Mouse (Mus musculus) c-Kit-positive CD71-negative TER-119-negative erythroid progenitor cells, embryonic 14.5 days (primary cell): Measurements from ENCODE around the gene Tnfsf9.

Experiments used
- DNase-seq: peaks from one replicate; pipeline ENCODE4 v3.0.0-alpha.2; 2013; ENCODE audit warnings: low read depth

Tnfsf9 gene

DNA sequence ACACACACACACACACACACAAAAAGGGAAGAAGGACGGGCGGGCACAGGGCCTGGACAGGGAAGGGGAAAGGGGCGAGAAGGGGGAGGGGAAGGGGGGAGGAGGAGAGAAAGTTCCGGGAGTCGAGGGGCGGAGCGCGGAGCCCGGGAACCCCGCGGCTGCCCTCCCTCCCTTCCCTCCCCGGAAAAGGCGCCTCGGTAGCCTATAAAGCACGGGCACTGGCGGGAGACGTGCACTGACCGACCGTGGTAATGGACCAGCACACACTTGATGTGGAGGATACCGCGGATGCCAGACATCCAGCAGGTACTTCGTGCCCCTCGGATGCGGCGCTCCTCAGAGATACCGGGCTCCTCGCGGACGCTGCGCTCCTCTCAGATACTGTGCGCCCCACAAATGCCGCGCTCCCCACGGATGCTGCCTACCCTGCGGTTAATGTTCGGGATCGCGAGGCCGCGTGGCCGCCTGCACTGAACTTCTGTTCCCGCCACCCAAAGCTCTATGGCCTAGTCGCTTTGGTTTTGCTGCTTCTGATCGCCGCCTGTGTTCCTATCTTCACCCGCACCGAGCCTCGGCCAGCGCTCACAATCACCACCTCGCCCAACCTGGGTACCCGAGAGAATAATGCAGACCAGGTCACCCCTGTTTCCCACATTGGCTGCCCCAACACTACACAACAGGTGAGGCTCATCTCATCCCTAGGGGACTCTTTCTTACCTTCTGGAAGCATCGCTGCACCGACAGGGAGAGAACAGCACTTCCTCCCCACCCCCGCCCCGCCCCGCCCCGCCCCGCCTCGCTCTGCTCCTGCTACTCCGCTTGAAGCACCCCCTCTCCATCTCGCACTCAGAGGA, at the start of gene Tnfsf9:
TSS of gene Tnfsf9 (plus strand) at position 145 of the 854 bp plus-strand sequence.
- no peak for DNase-seq

- no peak for DNase-seq
Measured at GRCm38 (mm10) chr17:57056246-57056645, 48.9 kb upstream of the Tnfsf9 start.

GRCm38 (mm10) chr17:57058891-57059485, 46.1 kb upstream of the Tnfsf9 start, which contains the start of gene Crb3:
Gene Crb3 (plus strand): TSS chr17:57059105.
- DNase-seq, result no peak

DNA sequence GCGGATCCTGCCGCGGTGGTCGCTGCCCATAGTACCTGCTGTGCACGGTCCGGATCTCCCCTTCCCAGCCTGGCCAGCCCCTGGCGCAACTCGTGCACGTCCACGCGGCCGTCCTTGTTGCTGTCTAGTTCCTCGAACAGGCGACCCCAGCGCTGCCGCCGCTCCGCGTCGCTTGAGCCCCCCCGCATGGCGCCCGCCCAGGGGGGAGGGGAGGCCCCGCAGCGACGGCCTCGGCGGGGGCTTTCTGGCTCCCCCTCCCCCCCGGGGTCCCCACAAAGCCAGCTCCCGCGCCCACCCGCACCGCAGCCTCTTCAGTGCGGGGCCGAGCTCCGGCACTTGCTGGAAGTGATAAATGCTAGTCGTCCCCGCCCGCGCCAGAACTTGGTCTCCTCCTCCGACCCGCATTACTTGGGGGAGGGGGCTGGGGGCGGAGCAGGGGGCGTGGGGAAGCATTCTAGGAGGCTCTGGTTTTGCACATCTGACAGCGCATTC, 45.6 kb upstream of the Tnfsf9 start, which contains the start of gene Slc25a23:
TSS of gene Slc25a23 (minus strand) at position 378 of the 492 bp plus-strand sequence.
- no peak for DNase-seq

- DNase-seq, result peak; percentile 92
Measured at GRCm38 (mm10) chr17:57060231-57060801, 44.8 kb upstream of the Tnfsf9 start.

GRCm38 (mm10) chr17:57061069-57061468, 44.1 kb upstream of the Tnfsf9 start:
- no peak for DNase-seq

DNA sequence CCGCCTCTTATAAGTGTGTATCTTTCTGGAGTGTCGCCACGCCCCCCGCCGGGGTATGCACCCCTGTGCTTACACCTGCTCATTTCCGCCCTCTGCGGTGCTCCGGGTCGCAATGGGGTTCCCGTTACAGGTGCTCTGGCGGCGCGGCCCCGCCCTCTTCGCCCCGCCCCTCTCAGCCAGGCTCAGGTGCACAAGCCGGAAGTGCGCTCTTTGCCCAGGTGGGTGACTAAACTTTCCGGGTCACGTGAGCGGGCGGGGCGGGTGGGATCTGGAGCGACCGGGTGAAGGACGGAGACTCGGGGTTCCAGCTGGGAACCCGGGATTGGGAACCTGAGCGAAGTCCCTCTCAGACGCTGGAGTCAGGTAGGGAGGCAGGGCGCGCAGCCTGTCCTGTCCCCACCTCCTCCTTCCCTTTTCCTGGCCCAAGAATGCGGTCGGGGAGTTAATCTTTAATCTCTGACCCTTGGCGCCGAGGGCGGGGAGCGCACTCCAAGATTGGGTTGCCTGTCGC, 43.1 kb upstream of the Tnfsf9 start:
- DNase-seq, result no peak

DNA sequence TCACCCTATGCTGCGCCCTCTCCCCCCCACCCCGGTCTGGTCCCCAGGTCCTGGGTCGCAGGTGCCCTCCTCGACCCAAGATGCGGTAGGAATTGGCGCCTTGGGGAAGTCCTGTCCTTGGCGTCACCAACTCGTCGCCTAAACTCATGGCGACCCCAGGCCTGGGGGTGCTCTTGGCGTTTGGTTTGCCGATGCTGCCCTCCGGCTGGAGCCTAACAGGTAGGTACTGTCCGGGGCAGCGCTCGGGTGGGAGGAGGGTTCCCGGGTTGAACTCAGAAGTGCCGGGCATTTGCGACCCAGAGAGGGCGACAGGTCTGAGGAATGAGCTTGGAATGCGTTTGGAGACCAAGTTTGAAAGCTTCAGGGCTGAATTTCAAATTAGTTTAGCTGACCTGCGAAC, 42.6 kb upstream of the Tnfsf9 start:
- no peak for DNase-seq

GRCm38 (mm10) chr17:57063031-57063430, 42.1 kb upstream of the Tnfsf9 start:
- no peak for DNase-seq

GRCm38 (mm10) chr17:57066908-57067307, 38.2 kb upstream of the Tnfsf9 start:
- no peak for DNase-seq

DNA sequence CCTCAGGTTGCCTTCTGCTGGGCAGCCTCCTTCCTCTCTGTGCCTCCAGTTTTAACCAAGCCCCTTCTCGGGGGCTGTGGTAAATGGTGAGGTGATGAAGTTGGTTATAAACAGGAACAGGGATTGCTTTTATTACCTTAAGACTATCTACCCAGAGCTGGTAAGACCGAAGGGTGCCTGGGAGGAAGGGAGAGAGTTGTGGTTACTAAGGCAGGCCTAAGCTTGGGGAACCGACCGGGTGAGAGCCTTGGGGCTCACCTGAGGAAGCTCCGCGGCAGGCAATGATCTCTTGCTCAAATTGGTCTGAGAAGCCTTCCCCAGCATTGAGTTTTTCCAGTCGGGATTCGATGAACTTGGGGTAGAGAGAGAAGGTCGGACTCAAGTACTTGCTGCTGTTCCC, 34.9 kb upstream of the Tnfsf9 start:
- no peak for DNase-seq

DNA sequence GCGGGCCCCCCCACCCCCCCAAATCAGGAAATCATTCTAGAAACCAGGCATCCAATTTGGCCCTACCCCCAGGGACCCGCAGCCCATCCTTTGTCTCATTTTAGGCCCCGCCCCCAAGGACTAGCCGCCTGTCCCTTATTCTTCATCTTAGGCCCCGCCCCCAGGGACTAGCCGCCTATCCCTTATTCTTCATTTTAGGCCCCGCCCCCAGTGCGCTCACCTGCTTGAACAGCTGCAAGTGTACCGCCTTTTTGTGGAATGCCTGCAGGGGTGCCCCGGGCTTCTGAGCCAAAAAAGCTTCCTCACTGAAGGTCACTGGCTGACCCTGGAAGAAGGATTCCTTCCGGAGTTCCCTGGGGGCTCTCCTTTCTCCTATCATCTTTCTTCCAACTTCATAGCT, 34.4 kb upstream of the Tnfsf9 start:
- DNase-seq, result no peak

GRCm38 (mm10) chr17:57076916-57077315, 28.2 kb upstream of the Tnfsf9 start:
- no peak for DNase-seq

DNA sequence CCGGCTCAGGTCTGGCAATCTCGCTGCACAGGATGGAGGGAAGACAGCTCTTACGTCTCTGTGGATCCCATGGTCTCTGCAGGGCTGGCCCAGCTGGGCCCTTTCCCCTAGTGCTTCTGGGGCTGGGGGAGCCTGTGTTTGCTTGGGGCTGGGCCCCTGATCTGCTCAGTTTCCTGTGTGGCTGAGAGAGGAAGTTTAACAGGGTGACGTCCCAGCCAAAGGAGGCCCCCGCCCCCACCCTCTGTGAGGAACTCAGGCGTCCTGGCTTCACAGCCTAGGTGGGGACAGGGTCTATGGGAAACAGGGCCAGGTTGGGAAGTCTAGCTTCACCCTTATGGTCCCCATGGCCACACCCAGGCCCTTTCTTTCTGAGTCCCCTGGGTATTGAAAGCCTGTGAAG, 26.8 kb upstream of the Tnfsf9 start, which contains the start of gene Dennd1c:
TSS of gene Dennd1c (minus strand) at position 179 of the 400 bp plus-strand sequence.
- DNase-seq, result peak; percentile 63

DNA sequence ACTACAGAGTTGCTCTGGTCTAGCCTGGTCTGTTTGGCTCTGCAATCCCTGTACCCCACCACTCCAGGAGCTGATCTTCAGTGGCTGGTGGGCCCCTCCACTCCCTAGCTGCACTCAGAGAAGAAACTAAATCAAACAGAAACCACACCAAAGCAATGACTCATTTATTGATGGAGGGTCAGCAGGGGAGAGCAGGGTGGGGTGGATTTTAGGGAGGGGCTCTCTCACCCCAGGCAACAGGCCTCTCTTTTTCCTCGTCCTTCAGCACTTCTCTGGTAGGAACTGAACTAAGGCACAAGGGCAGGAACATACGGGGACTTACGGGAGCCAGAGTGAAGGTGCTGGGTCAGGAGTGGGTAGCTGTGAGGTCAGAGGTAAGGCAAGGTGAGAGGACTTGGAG, 25.2 kb upstream of the Tnfsf9 start:
- no peak for DNase-seq

DNA sequence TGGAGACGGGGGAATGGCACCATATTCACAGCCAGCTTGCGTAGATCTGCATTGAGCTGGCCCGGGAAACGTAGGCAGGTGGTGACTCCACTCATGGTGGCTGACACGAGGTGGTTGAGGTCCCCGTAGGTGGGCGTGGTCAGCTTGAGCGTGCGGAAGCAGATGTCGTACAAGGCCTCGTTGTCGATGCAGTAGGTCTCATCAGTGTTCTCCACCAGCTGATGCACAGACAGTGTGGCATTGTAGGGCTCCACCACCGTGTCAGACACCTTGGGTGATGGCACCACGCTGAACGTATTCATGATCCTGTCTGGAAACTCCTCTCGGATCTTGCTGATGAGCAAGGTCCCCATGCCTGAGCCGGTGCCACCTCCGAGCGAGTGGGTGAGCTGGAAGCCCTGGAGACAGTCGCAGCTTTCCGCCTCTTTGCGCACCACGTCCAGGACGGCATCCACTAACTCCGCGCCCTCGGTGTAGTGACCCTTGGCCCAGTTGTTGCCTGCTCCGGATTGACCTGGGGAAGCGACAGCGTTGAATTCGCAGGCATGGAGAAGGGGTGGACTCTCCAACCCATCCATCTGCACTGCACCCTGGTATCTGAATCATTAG, 23.8 kb upstream of the Tnfsf9 start:
- no peak for DNase-seq

DNA sequence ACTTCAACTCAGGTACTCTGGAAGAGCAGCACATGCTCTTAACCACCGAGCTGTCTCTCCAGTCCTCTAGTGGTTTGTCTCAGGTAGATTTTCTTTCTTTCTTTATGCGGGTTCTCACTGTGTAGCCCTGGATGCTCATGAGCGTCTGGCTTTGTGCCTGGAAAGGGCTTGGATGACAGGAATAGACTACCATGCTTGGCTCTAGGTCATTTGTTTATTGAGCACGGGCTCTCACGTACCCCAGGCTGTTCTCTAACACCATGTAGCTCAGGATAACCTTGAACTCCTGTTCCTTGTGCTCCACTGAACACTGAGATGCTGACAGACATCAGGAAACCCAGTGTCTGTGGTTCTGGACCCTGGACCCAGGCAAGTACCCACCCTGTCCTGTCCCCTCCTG, 22.6 kb upstream of the Tnfsf9 start:
- no peak for DNase-seq

DNA sequence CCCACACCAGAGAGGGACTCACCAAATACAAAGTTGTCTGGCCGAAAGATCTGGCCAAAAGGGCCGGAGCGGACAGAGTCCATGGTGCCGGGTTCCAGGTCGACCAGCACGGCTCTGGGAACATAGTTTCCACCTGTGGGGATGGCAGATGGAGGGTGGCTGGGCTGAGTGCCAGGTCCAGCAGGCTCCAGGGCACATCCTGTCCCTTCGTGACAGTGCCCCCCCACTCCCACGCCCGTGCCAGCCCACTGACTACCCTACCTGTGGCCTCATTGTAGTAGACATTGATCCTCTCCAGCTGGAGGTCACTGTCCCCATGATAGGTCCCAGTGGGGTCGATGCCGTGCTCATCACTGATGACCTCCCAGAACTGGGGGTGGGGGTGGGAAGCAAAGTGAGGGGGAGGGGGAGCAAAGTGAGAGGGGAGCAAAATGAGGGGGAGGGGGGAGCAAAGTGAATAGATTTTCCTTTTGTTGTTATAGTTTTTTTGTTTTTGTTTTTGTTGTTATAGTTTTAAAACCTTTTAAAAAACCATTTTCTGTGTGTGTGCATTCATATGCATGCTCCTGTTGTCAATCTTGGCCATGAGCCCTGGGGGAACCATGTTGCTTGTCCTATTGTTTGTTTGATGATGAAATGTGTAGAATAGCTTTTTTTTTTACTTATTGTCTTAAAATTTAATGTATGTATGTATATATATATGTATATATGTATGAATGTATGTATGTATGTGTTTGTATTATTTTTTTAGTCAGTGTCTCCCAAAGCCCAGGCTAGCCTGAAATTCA, 19.0 kb upstream of the Tnfsf9 start:
- DNase-seq, result no peak

GRCm38 (mm10) chr17:57087049-57087832, 17.9 kb upstream of the Tnfsf9 start, which contains the start of gene Tubb4a:
Gene Tubb4a (minus strand): TSS chr17:57087782.
- DNase-seq, result no peak

GRCm38 (mm10) chr17:57094222-57094621, 10.9 kb upstream of the Tnfsf9 start:
- DNase-seq, result no peak
